Mouse (Mus musculus) liver, embryonic 14.5 days (tissue): ENCODE data around the gene Olfr1417.

Experiments used
- CTCF ChIP-seq: IDR thresholded peaks from 2 replicates; pipeline ENCODE4 v1.5.1; 2016; ENCODE audit warnings: antibody characterized with exemption, low read depth, control low read depth
- EP300 ChIP-seq: IDR thresholded peaks from 2 replicates; pipeline ENCODE4 v1.6.1; 2016; ENCODE audit warnings: antibody characterized with exemption, low read depth

GRCm38 (mm10) chr19:11817586-11817985 is 21.4 kb downstream of the Olfr1417 start:
- no peak for TF ChIP-seq CTCF
- TF ChIP-seq EP300: no peak
